Mouse (Mus musculus): ENCODE data around the gene Pih1d2. TPM values are rescaled to one million over a fixed set of nuclear protein-coding genes. Genes with fewer than 3 reads are reported as not detected.
A peak's percentile ranks its signal among the peaks of the same experiment; 100 is the strongest.

Gene Pih1d2
- total RNA-seq (2021): 1 to 10 TPM; 2.9 to 3.7 TPM
- long read RNA-seq, experiment 1: 0 reads
- long read RNA-seq, experiment 2, partial matches to known transcripts: 0 of 2 reads
- long read RNA-seq, experiment 2, other reads (novel, unspliced or antisense): 1 of 2 reads

GRCm38 (mm10) chr9:50616766-50617603 is at the start of gene Pih1d2, which contains the start of gene Nkapd1:
Gene Pih1d2 (plus strand): TSS chr9:50617321.
Gene Nkapd1 (minus strand): TSS chr9:50617464.
- DNase-seq (ENCODE audit: low spot score in 2 of 2): peak; percentile 68 to 81

- DNase-seq (ENCODE audit: low spot score in 2 of 2): no peak
These were observed 49.7 kb upstream of the Pih1d2 start for GRCm38 (mm10) chr9:50567372-50567771.

- no peak for DNase-seq (ENCODE audit: low spot score in 2 of 2)
These were observed 49.2 kb upstream of the Pih1d2 start for GRCm38 (mm10) chr9:50567881-50568280.

- DNase-seq (ENCODE audit: low spot score in 2 of 2): no peak
These were observed 47.3 kb upstream of the Pih1d2 start for GRCm38 (mm10) chr9:50569599-50570525.

- DNase-seq (ENCODE audit: low spot score in 2 of 2): no peak
These were observed 36.8 kb upstream of the Pih1d2 start for GRCm38 (mm10) chr9:50580370-50580769.

GRCm38 (mm10) chr9:50585145-50585818 is 31.8 kb upstream of the Pih1d2 start:
- DNase-seq (ENCODE audit: low spot score in 2 of 2): no peak

GRCm38 (mm10) chr9:50586955-50587354 is 30.2 kb upstream of the Pih1d2 start:
- DNase-seq (ENCODE audit: low spot score in 2 of 2): no peak

GRCm38 (mm10) chr9:50590856-50591518 is 26.1 kb upstream of the Pih1d2 start:
- no peak for DNase-seq (ENCODE audit: low spot score in 2 of 2)

- DNase-seq (ENCODE audit: low spot score in 2 of 2): no peak
These were observed 24.2 kb upstream of the Pih1d2 start for GRCm38 (mm10) chr9:50592955-50593354.

GRCm38 (mm10) chr9:50593544-50593943 is 23.6 kb upstream of the Pih1d2 start:
- DNase-seq (ENCODE audit: low spot score in 2 of 2): no peak

GRCm38 (mm10) chr9:50594794-50595417 is 22.2 kb upstream of the Pih1d2 start:
- DNase-seq (ENCODE audit: low spot score in 2 of 2): no peak

- no peak for DNase-seq (ENCODE audit: low spot score in 2 of 2)
These were observed 20.1 kb upstream of the Pih1d2 start for GRCm38 (mm10) chr9:50596973-50597372.

- DNase-seq (ENCODE audit: low spot score in 2 of 2): no peak
These were observed 15.6 kb upstream of the Pih1d2 start for GRCm38 (mm10) chr9:50601536-50601935.

- no peak for DNase-seq (ENCODE audit: low spot score in 2 of 2)
These were observed 14.9 kb upstream of the Pih1d2 start for GRCm38 (mm10) chr9:50602055-50602845.

- DNase-seq (ENCODE audit: low spot score in 2 of 2): peak; percentile 75 to 83
These were observed 13.7 kb upstream of the Pih1d2 start, which contains the start of the genes Sdhd and Timm8b for GRCm38 (mm10) chr9:50603189-50603997. Gene Sdhd (minus strand): TSS chr9:50603812. Gene Timm8b (plus strand): TSS chr9:50603910.

GRCm38 (mm10) chr9:50603998-50604324 is 13.2 kb upstream of the Pih1d2 start:
- no peak for DNase-seq (ENCODE audit: low spot score in 2 of 2)

GRCm38 (mm10) chr9:50604338-50604737 is 12.8 kb upstream of the Pih1d2 start:
- DNase-seq (ENCODE audit: low spot score in 2 of 2): no peak

GRCm38 (mm10) chr9:50612115-50612514 is 5.0 kb upstream of the Pih1d2 start:
- DNase-seq (ENCODE audit: low spot score in 2 of 2): no peak

Data from adrenal gland, postnatal 4 days (tissue).